Mouse (Mus musculus) testis, adult 2 months (tissue): Measurements from ENCODE around the gene Gm5105. TPM values are rescaled to one million over a fixed set of nuclear protein-coding genes. Genes with fewer than 3 reads are reported as not detected.

Experiments
- H3K27ac ChIP-seq: fragments of 200-500 bp; 2 replicates; pipeline ENCODE4 v1.5.1; 2012; ENCODE audit warnings: low read depth, low read length; ENCODE audit not compliant: control insufficient read depth, insufficient read depth
- H3K27me3 ChIP-seq: fragments of 200-500 bp; 2 replicates; pipeline ENCODE4 v1.6.1; 2012; ENCODE audit warnings: mild to moderate bottlenecking, low read length, moderate library complexity; ENCODE audit not compliant: control insufficient read depth, insufficient read depth
- H3K36me3 ChIP-seq: fragments of 200-500 bp; 2 replicates; pipeline ENCODE4 v1.6.1; 2012; ENCODE audit warnings: mild to moderate bottlenecking, low read length; ENCODE audit not compliant: control insufficient read depth, insufficient read depth
- H3K4me1 ChIP-seq: fragments of 200-500 bp; 2 replicates; pipeline ENCODE4 v1.6.1; 2012; ENCODE audit warnings: low read length; ENCODE audit not compliant: control insufficient read depth, insufficient read depth
- H3K4me3 ChIP-seq: fragments of 200-500 bp; 2 replicates; pipeline ENCODE4 v1.5.1; 2012; ENCODE audit warnings: low read depth, mild to moderate bottlenecking, low read length, moderate library complexity, mixed read lengths; ENCODE audit not compliant: control insufficient read depth
- CTCF ChIP-seq: fragments of 200-500 bp; IDR thresholded peaks from 2 replicates; pipeline ENCODE4 v1.5.1; 2012; ENCODE audit warnings: low read depth, mild to moderate bottlenecking, inconsistent platforms, low read length, moderate library complexity; ENCODE audit not compliant: control insufficient read depth, insufficient read depth, insufficient replicate concordance
- POLR2A ChIP-seq: fragments of 200-500 bp; IDR thresholded peaks from 2 replicates; pipeline ENCODE4 v1.6.1; 2012; ENCODE audit warnings: low read depth, mild to moderate bottlenecking, inconsistent platforms, low read length, moderate library complexity; ENCODE audit not compliant: control insufficient read depth
- polyA plus RNA-seq: library from polyadenylated mRNA; depleted of rRNA; stranded (reverse); fragments of >200 nt; gene quantifications from 2 replicates; pipeline ENCODE4 v1.2.3, GENCODE M21; 2012

The Gm5105 gene
- polyA plus RNA-seq, 1 experiment, result not detected

DNA sequence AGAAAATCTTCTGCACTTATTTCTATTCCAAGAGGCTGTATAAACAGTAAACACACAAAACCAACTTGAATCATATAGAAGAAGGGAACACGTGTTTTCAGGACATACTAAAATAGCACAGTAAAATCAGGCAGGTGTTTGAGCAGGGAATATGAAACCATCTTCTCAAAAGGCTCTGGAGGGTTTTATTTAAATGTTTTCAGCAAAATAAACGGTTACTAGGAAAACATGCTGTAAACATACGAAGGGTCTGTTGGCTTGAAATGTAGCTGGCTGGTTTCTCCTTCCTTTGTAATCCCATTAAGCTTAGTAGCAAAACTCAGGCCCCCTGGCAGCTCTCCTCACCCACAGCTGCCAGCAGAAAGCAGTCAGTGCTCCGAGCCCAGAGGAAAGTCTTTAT is 9.0 kb downstream of the Gm5105 start:
- no peak overlapping the region for H3K4me3 ChIP-seq

DNA sequence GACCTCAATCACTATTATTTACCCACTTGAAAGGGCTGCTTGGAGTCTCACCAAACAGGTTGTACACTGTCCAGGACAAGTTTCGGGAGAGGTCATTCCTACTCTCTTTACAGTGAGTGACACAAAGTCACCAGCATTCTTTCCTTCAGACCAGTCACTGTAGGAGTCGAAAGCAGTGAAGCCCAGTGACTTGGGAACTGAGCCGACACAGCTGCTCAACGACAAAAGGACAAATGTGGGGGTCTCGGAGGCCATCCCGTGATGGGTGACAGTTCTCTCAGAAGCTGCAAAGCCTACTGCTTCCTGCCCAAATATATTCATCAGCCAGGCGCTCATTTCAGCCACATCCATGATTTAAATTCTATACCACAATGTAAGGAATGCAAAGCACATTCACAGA is 10.2 kb downstream of the Gm5105 start:
- H3K27me3 ChIP-seq, result no peaks in the 10 kb centered on the region
- no peak overlapping the region for H3K27ac ChIP-seq
- H3K4me3 ChIP-seq, result no peak overlapping the region
- H3K36me3 ChIP-seq, result no peaks in the 10 kb centered on the region
- TF ChIP-seq CTCF (no peak), POLR2A (no peak)
- H3K4me1 ChIP-seq, result no peaks in the 10 kb centered on the region

More for the DNA sequence above, 9.0 kb downstream of the Gm5105 start:
- no peak overlapping the region for H3K27ac ChIP-seq
- no peak for TF ChIP-seq CTCF
- TF ChIP-seq POLR2A, result no peak
- no peaks in the 10 kb centered on the region for H3K27me3 ChIP-seq
- no peaks in the 10 kb centered on the region for H3K4me1 ChIP-seq
- H3K36me3 ChIP-seq, result no peaks in the 10 kb centered on the region

DNA sequence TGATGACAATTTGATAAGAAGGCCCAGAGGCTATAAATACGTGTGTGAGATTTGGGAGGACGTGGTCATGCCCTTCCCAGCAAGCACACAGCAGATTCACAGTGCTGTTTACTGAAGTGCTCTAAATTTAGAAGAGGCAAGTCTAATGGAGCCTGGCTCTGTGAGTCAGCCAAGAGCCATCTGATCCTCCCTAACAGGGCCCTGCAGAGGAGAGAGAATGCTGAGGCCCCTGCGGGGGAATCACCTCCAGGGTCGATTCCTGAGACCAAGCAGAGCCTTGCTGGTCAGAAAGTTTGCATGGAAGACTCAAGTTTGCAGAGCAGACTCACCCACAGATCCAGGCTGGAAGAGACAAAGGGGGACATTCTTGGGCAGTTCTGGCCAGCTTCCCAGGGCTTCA is 13.2 kb downstream of the Gm5105 start:
- H3K4me3 ChIP-seq, result no peak overlapping the region
- H3K27me3 ChIP-seq, result no peaks in the 10 kb centered on the region
- H3K27ac ChIP-seq, result 0 out of 2 replicates have a peak overlapping the region, but pooled peaks have one; percentile 8
- no peaks in the 10 kb centered on the region for H3K36me3 ChIP-seq
- no peak for TF ChIP-seq CTCF
- no peak for TF ChIP-seq POLR2A
- H3K4me1 ChIP-seq, result no peaks in the 10 kb centered on the region

DNA sequence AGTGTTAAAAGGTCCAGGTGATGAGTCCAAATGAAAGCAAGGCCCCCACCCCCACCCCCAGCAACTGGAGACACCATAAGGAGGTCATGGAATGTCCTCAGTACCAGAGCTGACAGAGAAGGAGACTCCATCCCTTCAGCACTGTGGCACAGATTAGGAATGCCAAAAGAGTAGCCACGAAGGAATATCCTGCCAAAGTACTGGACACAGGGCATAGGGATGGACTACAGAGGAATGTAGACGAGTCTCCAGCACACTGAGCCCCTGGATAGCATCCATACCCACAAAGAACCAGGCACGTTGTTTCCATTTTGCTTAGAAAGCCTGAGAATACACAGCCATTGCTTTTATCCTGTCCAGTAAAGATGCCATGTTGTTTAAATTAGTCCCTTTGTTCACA is 15.8 kb downstream of the Gm5105 start:
- H3K4me1 ChIP-seq, result no peaks in the 10 kb centered on the region
- H3K27ac ChIP-seq, result no peak overlapping the region
- no peaks in the 10 kb centered on the region for H3K36me3 ChIP-seq
- TF ChIP-seq CTCF (no peak), POLR2A (no peak)
- no peak overlapping the region for H3K4me3 ChIP-seq
- no peaks in the 10 kb centered on the region for H3K27me3 ChIP-seq

DNA sequence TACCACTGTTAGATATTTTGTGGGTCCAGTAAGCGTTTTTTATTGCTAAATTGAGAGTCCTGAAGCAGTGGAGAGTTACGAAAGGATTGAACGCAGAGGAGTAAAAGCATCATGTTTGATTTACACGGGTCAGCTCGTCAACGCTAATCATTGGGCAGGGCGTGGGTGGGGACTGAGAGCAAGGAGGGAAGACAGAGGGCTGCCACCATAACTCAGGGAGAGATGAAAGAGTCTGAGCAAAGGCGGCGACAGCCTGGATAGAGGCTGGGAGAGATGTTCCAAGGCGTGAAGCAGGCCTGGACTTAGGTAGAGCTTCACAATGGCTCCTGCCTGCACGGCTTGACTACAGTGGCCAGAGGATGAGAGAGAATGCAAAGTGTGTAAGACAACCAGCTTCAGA is 16.4 kb downstream of the Gm5105 start:
- H3K4me1 ChIP-seq, result no peaks in the 10 kb centered on the region
- no peak overlapping the region for H3K4me3 ChIP-seq
- no peaks in the 10 kb centered on the region for H3K27me3 ChIP-seq
- TF ChIP-seq CTCF (no peak), POLR2A (no peak)
- H3K27ac ChIP-seq, result no peak overlapping the region
- no peaks in the 10 kb centered on the region for H3K36me3 ChIP-seq

DNA sequence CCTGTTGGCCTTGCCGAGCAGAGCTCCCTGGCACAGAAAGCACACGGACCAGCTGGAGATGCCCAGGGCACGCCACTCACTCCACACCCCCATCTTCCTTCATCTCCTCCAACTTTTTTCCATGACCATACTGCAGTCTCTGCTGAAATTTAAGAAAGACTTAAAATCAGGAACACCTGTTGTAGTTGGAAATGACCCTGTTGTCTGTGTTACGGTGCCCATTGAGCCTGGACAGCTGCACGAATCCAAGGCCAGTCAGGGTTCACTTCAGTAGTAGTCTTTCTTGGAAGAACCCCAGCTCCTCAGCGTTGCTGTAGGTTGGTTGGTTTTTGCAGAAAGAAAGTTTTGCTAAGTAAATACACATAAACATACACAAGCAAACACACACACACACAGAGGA is 17.6 kb downstream of the Gm5105 start:
- no peaks in the 10 kb centered on the region for H3K4me1 ChIP-seq
- H3K27me3 ChIP-seq, result no peaks in the 10 kb centered on the region
- no peaks in the 10 kb centered on the region for H3K36me3 ChIP-seq
- TF ChIP-seq POLR2A (no peak), CTCF (no peak)
- no peak overlapping the region for H3K27ac ChIP-seq
- no peak overlapping the region for H3K4me3 ChIP-seq

DNA sequence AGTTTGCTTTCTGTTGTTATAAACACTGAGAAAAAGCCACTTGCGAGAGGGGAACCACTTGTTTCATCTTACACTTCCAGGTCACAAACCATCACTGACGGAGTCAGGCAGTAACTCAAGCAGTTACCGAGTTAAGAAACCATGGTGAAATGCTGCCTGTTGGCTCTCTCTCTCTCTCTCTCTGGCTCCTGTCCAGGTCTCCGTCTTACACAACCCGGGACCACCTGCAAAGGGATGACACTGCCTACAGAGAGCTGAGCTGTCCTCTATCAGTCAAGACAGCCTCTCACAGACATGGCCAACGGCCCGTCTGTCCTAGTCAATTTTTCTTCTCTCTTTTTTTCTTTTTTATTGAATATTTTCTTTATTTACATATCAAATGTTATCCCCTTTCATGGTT is 23.9 kb downstream of the Gm5105 start:
- Histone ChIP-seq H3K36me3 (no peaks in the 10 kb centered on the region), H3K4me3 (no peak overlapping the region), H3K27me3 (no peaks in the 10 kb centered on the region), H3K27ac (no peak overlapping the region), H3K4me1 (no peaks in the 10 kb centered on the region)
- TF ChIP-seq POLR2A (no peak), CTCF (no peak)
